Mouse (Mus musculus) lung, adult 2 months (tissue): ENCODE measurements around the gene Kmt5c.

ENCODE experiments used
- CTCF ChIP-seq: fragments of 200-500 bp; IDR thresholded peaks from 2 replicates; pipeline ENCODE4 v1.5.1; 2011; ENCODE audit warnings: mild to moderate bottlenecking, low read length, control low read depth; ENCODE audit not compliant: insufficient read depth
- POLR2A ChIP-seq: fragments of 200-500 bp; IDR thresholded peaks from 2 replicates; pipeline ENCODE4 v1.6.1; 2011; ENCODE audit warnings: low read depth, mild to moderate bottlenecking, control low read depth, low read length, borderline replicate concordance; ENCODE audit errors: extremely low read depth

- no peak for TF ChIP-seq CTCF
- no peak for TF ChIP-seq POLR2A
These were observed 38.1 kb downstream of the Kmt5c start for GRCm38 (mm10) chr7:4777851-4778637.
